8 mouse cellular contexts compared by ENCODE assay signal in genomic region chr11:75189713-75190370, GRCm38 (mm10). TPM values are rescaled to one million over a fixed set of nuclear protein-coding genes. Genes with fewer than 3 reads are reported as not detected.
DNase-seq lines count a peak whose midpoint lies in the region; ATAC-seq and TF ChIP-seq lines count a peak whose summit lies in the region.

No protein-coding gene starts in this region.

- TF ChIP-seq CTCF in MEL (IDR thresholded peaks at IDR 0.05 in 2 of 3, conservative IDR thresholded peaks at IDR 0.05 in 1 of 3; ENCODE audit: control insufficient read depth in 1 of 3, insufficient read depth in 1 of 3, low read depth in 2 of 3, low read length in 3 of 3, poor library complexity in 1 of 3, severe bottlenecking in 1 of 3) = no peak

- H3K9ac ChIP-seq in heart, embryonic 11.5 days (ENCODE audit: low read depth, low read length) = peak overlapping the region; percentile 82
- peak overlapping the region; percentile 91 for H3K9ac ChIP-seq in MEL (ENCODE audit: control insufficient read depth, low read depth, low read length, poor library complexity, severe bottlenecking)
- peak overlapping the region; percentile 76 for H3K9ac ChIP-seq in forebrain, embryonic 16.5 days (replicated peaks; ENCODE audit: low read depth, low read length)
- H3K9ac ChIP-seq in liver, embryonic 16.5 days (ENCODE audit: low read depth, low read length) = peak overlapping the region; percentile 68

- no peaks in the 10 kb centered on the region for H3K36me3 ChIP-seq in heart, embryonic 11.5 days (ENCODE audit: control insufficient read depth, insufficient read depth, low read length)
- peaks cover 0 to 3% of the 10 kb centered on the region in 2 experiments; a peak in 2 of 4 replicates for H3K36me3 ChIP-seq in MEL (ENCODE audit: control insufficient read depth in 1 of 2, insufficient read depth in 2 of 2, low read length in 2 of 2)
- no peaks in the 10 kb centered on the region for H3K36me3 ChIP-seq in forebrain, embryonic 16.5 days (ENCODE audit: control insufficient read depth, insufficient read depth)
- no peaks in the 10 kb centered on the region; the same call in 1 of the 2 replicates for H3K36me3 ChIP-seq in liver, embryonic 16.5 days (ENCODE audit: control insufficient read depth, insufficient read depth)

- peaks cover 29% of the 10 kb centered on the region for H3K4me1 ChIP-seq in heart, embryonic 11.5 days (ENCODE audit: control insufficient read depth, insufficient read depth, low read length)
- peaks cover 0 to 11% of the 10 kb centered on the region in 2 experiments; a peak in 3 of 4 replicates for H3K4me1 ChIP-seq in MEL (ENCODE audit: control insufficient read depth in 1 of 2, insufficient read depth in 2 of 2, low read length in 2 of 2)
- H3K4me1 ChIP-seq in forebrain, embryonic 16.5 days (replicated peaks; ENCODE audit: control insufficient read depth, insufficient read depth, low read length) = peaks cover 36% of the 10 kb centered on the region
- H3K4me1 ChIP-seq in liver, embryonic 16.5 days (ENCODE audit: control insufficient read depth, low read depth, low read length) = peaks cover 37% of the 10 kb centered on the region

- TF ChIP-seq RAD21 in MEL (IDR thresholded peaks at IDR 0.05; ENCODE audit: low read depth, low read length) = no peak

- H3K27ac ChIP-seq in heart, embryonic 11.5 days (ENCODE audit: low read depth, low read length) = no peak overlapping the region
- H3K27ac ChIP-seq in MEL (ENCODE audit: control insufficient read depth, low read depth, low read length) = peak overlapping the region; percentile 75
- no peak overlapping the region for H3K27ac ChIP-seq in forebrain, embryonic 16.5 days (ENCODE audit: low read length)
- H3K27ac ChIP-seq in liver, embryonic 16.5 days (ENCODE audit: low read length) = peak overlapping the region; percentile 67

- no peak for DNase-seq in heart, postnatal 4 days
- DNase-seq in MEL (ENCODE audit: low read depth, low spot score) = peak; percentile 83
- no peak for DNase-seq in ovary, postnatal 36 days (ENCODE audit: low spot score)
- DNase-seq in urinary bladder, postnatal 36 days (ENCODE audit: low spot score in 2 of 2) = no peak
- DNase-seq in layer of hippocampus, adult 9-10 months (ENCODE audit: low spot score) = no peak

- peak in 1 of 2 experiments; percentile 7; a peak in 2 of 4 replicates for TF ChIP-seq POLR2A in MEL (IDR thresholded peaks at IDR 0.05; ENCODE audit: control insufficient read depth in 1 of 2, insufficient read depth in 1 of 2, low read depth in 1 of 2, low read length in 2 of 2, poor library complexity in 1 of 2)

- ATAC-seq in heart, embryonic 11.5 days (replicated peaks; ENCODE audit: insufficient number of reproducible peaks, low FRiP score, low TSS enrichment) = peak; percentile 24
- no peak; the same call in 1 of the 2 replicates for ATAC-seq in forebrain, embryonic 16.5 days
- peak; percentile 71 for ATAC-seq in liver, embryonic 16.5 days (ENCODE audit: low read depth)

- H3K79me2 ChIP-seq in MEL (ENCODE audit: control insufficient read depth, insufficient read depth, low read length, poor library complexity) = peaks cover 17% of the 10 kb centered on the region

- no peak for TF ChIP-seq EP300 in MEL (IDR thresholded peaks at IDR 0.05; ENCODE audit: low read depth in 1 of 2, low read length in 2 of 2)

- H3K4me2 ChIP-seq in heart, embryonic 11.5 days = peak overlapping the region; percentile 87
- H3K4me2 ChIP-seq in forebrain, embryonic 16.5 days (ENCODE audit: low read length) = peak overlapping the region; percentile 89
- peak overlapping the region; percentile 89 for H3K4me2 ChIP-seq in liver, embryonic 16.5 days (ENCODE audit: low read depth, low read length)

- H3K27me3 ChIP-seq in heart, embryonic 11.5 days (ENCODE audit: control insufficient read depth, insufficient read depth, low read length) = peaks cover 27% of the 10 kb centered on the region
- H3K27me3 ChIP-seq in MEL (ENCODE audit: control insufficient read depth in 1 of 2, insufficient read depth in 2 of 2, low read length in 2 of 2) = peaks cover 2 to 11% of the 10 kb centered on the region in 2 experiments; a peak in 2 of 4 replicates
- H3K27me3 ChIP-seq in forebrain, embryonic 16.5 days (replicated peaks; ENCODE audit: control insufficient read depth, insufficient read depth, low read length) = peaks cover 25% of the 10 kb centered on the region
- H3K27me3 ChIP-seq in liver, embryonic 16.5 days (ENCODE audit: control insufficient read depth, insufficient read depth, low read depth, low read length) = peaks cover 30% of the 10 kb centered on the region

- peak overlapping the region; percentile 87 for H3K4me3 ChIP-seq in heart, embryonic 11.5 days (ENCODE audit: low read depth, low read length)
- H3K4me3 ChIP-seq in MEL (ENCODE audit: control insufficient read depth in 1 of 2, insufficient read depth in 1 of 2, low read depth in 2 of 2, low read length in 2 of 2) = peak overlapping the region; percentile 81 to 86
- H3K4me3 ChIP-seq in forebrain, embryonic 16.5 days (replicated peaks; ENCODE audit: low read length) = peak overlapping the region; percentile 90
- peak overlapping the region; percentile 85 for H3K4me3 ChIP-seq in liver, embryonic 16.5 days (ENCODE audit: low read depth, low read length)

- under 1% methylated on average over 22 of the region's 22 CpGs for WGBS in heart, embryonic 11.5 days (ENCODE audit: insufficient replicate concordance)
- under 1% methylated on average over 22 of the region's 22 CpGs for WGBS in forebrain, embryonic 16.5 days
- under 1% methylated on average over 22 of the region's 22 CpGs for WGBS in liver, embryonic 16.5 days (ENCODE audit: insufficient replicate concordance)

- no peaks in the 10 kb centered on the region for H3K9me3 ChIP-seq in heart, embryonic 11.5 days (replicated peaks; ENCODE audit: control insufficient read depth, low read length)
- no peaks in the 10 kb centered on the region for H3K9me3 ChIP-seq in MEL (replicated peaks; ENCODE audit: insufficient read depth, low read length)
- no peaks in the 10 kb centered on the region for H3K9me3 ChIP-seq in forebrain, embryonic 16.5 days (ENCODE audit: control insufficient read depth, low read length)
- no peaks in the 10 kb centered on the region for H3K9me3 ChIP-seq in liver, embryonic 16.5 days (replicated peaks; ENCODE audit: control insufficient read depth, low read length)

TF ChIP-seq in MEL, 35 proteins besides CTCF, POLR2A, EP300 and RAD21:
- peak; percentile 82 for TF ChIP-seq BHLHE40 (IDR thresholded peaks at IDR 0.05; ENCODE audit: borderline replicate concordance, low read depth, low read length)
- TF ChIP-seq RCOR1 (IDR thresholded peaks at IDR 0.05; ENCODE audit: low read depth, low read length) = peak; percentile 46; the same call in 1 of the 2 replicates
- TF ChIP-seq CHD1 (IDR thresholded peaks at IDR 0.05; ENCODE audit: low read depth, low read length) = peak; percentile 90; the same call in 1 of the 2 replicates
- no peak for TF ChIP-seq NRF1 (IDR thresholded peaks at IDR 0.05; ENCODE audit: insufficient read depth, low read depth, low read length, poor library complexity, severe bottlenecking)

RNA-seq across cellular contexts. Expression of gene Dph1, which starts 1.2 kb away (rescaled TPM):
- 16.5 and 21.0 TPM in 2 replicates for polyA plus RNA-seq in heart, embryonic 11.5 days (2014; fragmentation: Nextera tagmentation; extraction: Ambion mirVana)
- 10 to 100 TPM; 15.0 to 17.4 TPM for total RNA-seq in heart, postnatal 4 days (2021)
- 54.2 and 59.5 TPM in 2 replicates for total RNA-seq in MEL (2012; rRNA removed)
- 10 to 100 TPM in 1 of 2 experiments, not detected in 1; 58.4 TPM for polyA plus RNA-seq in MEL (2012; ENCODE audit: insufficient read depth in 1 of 2, insufficient read length in 2 of 2, low read depth in 1 of 2, low replicate concordance in 2 of 2, missing spikeins in 1 of 2)
- 15.4 and 16.1 TPM in 2 replicates for polyA plus RNA-seq in forebrain, embryonic 16.5 days (2015; fragmentation: Nextera tagmentation; extraction: Ambion mirVana)
- polyA plus RNA-seq in liver, embryonic 16.5 days (2015; fragmentation: Nextera tagmentation; extraction: Ambion mirVana) = 9.1 and 10.6 TPM in 2 replicates

RNA-seq across cellular contexts. Expression of gene Rtn4rl1, which starts 3.7 kb away (rescaled TPM):
- 12.7 and 16.8 TPM in 2 replicates for polyA plus RNA-seq in heart, embryonic 11.5 days (2014; fragmentation: Nextera tagmentation; extraction: Ambion mirVana)
- 10 to 100 TPM; 20.3 to 23.2 TPM for total RNA-seq in heart, postnatal 4 days (2021)
- total RNA-seq in MEL (2012; rRNA removed) = 0.35 and 0.46 TPM in 2 replicates
- 1 to 10 TPM in 1 of 2 experiments, not detected in 1; 2.6 TPM for polyA plus RNA-seq in MEL (2012; ENCODE audit: insufficient read depth in 1 of 2, insufficient read length in 2 of 2, low read depth in 1 of 2, low replicate concordance in 2 of 2, missing spikeins in 1 of 2)
- 5.5 and 6.3 TPM in 2 replicates for polyA plus RNA-seq in forebrain, embryonic 16.5 days (2015; fragmentation: Nextera tagmentation; extraction: Ambion mirVana)
- polyA plus RNA-seq in liver, embryonic 16.5 days (2015; fragmentation: Nextera tagmentation; extraction: Ambion mirVana) = 0.44 and 0.48 TPM in 2 replicates

RNA-seq across cellular contexts. Expression of gene Ovca2, which starts 11.2 kb away (rescaled TPM):
- polyA plus RNA-seq in heart, embryonic 11.5 days (2014; fragmentation: Nextera tagmentation; extraction: Ambion mirVana) = 23.4 and 24.6 TPM in 2 replicates
- 1 to 10 TPM; 8.1 to 8.7 TPM for total RNA-seq in heart, postnatal 4 days (2021)
- total RNA-seq in MEL (2012; rRNA removed) = 22.7 and 33.1 TPM in 2 replicates
- polyA plus RNA-seq in MEL (2012; ENCODE audit: insufficient read depth in 1 of 2, insufficient read length in 2 of 2, low read depth in 1 of 2, low replicate concordance in 2 of 2, missing spikeins in 1 of 2) = 10 to 100 TPM in 1 of 2 experiments, not detected in 1; 23.1 TPM
- 18.0 and 20.8 TPM in 2 replicates for polyA plus RNA-seq in forebrain, embryonic 16.5 days (2015; fragmentation: Nextera tagmentation; extraction: Ambion mirVana)
- polyA plus RNA-seq in liver, embryonic 16.5 days (2015; fragmentation: Nextera tagmentation; extraction: Ambion mirVana) = 8.7 and 9.6 TPM in 2 replicates

RNA-seq across cellular contexts. Expression of gene Hic1, which starts 20.5 kb away (rescaled TPM):
- 2.5 and 3.0 TPM in 2 replicates for polyA plus RNA-seq in heart, embryonic 11.5 days (2014; fragmentation: Nextera tagmentation; extraction: Ambion mirVana)
- 10 to 100 TPM; 42.6 to 49.5 TPM for total RNA-seq in heart, postnatal 4 days (2021)
- 16.7 and 18.8 TPM in 2 replicates for total RNA-seq in MEL (2012; rRNA removed)
- 10 to 100 TPM in 1 of 2 experiments, not detected in 1; 18.2 TPM for polyA plus RNA-seq in MEL (2012; ENCODE audit: insufficient read depth in 1 of 2, insufficient read length in 2 of 2, low read depth in 1 of 2, low replicate concordance in 2 of 2, missing spikeins in 1 of 2)
- polyA plus RNA-seq in forebrain, embryonic 16.5 days (2015; fragmentation: Nextera tagmentation; extraction: Ambion mirVana) = 1.2 and 2.3 TPM in 2 replicates
- 0.44 and 1.0 TPM in 2 replicates for polyA plus RNA-seq in liver, embryonic 16.5 days (2015; fragmentation: Nextera tagmentation; extraction: Ambion mirVana)

Comparison
In these comparisons a context has a peak if more than half of its experiments do, and no peak if none do; other contexts are left out.
1. H3K27ac ChIP-seq: peak in MEL (single experiment) and liver, embryonic 16.5 days (single experiment); none in heart, embryonic 11.5 days (single experiment) and forebrain, embryonic 16.5 days (single experiment).
2. Peak in every context shown above with its lines, with median percentiles within 50 percentile points of each other: H3K4me2 ChIP-seq, H3K4me3 ChIP-seq and H3K9ac ChIP-seq.